Mouse (Mus musculus): ENCODE measurements around the gene Prelid1.

DNA sequence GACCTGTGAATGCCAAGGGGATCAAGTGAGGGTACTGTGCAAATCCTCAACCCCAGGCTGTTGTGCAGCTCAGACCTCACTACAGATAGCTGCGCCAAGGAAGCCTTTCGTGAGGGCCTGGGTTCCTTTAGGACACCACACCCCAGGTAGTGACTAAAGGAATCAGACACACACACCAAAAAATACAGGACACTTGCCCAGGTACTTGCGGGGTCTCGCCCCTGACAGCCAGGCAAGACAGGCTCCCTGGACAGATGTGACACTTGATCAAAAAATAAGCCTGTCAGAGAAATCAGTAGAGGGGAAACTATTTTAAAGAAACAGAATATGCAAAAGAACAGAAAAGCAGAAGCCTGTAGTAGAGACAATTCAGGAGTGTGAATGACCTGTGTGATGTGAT lies 8.3 kb downstream of the Prelid1 start:
- TF ChIP-seq CTCF (IDR thresholded peaks at IDR 0.05; ENCODE audit: control insufficient read depth, insufficient read depth, insufficient read length) (no peak), USF1 (IDR thresholded peaks at IDR 0.05; ENCODE audit: low read depth) (no peak), MAX (IDR thresholded peaks at IDR 0.05) (no peak), MYOD1 (IDR thresholded peaks at IDR 0.05; ENCODE audit: control insufficient read depth, insufficient read length, low read depth) (no peak), MYOG (IDR thresholded peaks at IDR 0.05; ENCODE audit: control insufficient read depth, extremely low read depth, insufficient read length) (no peak), FOSL1 (IDR thresholded peaks at IDR 0.05; ENCODE audit: insufficient read depth, low read length, poor library complexity, severe bottlenecking) (no peak)
